Mouse (Mus musculus): ENCODE data around the gene Slc25a12. TPM values are rescaled to one million over a fixed set of nuclear protein-coding genes. Genes with fewer than 3 reads are reported as not detected.

Slc25a12 gene
- polyA plus RNA-seq, 1 experiment = 3.7 TPM

DNA sequence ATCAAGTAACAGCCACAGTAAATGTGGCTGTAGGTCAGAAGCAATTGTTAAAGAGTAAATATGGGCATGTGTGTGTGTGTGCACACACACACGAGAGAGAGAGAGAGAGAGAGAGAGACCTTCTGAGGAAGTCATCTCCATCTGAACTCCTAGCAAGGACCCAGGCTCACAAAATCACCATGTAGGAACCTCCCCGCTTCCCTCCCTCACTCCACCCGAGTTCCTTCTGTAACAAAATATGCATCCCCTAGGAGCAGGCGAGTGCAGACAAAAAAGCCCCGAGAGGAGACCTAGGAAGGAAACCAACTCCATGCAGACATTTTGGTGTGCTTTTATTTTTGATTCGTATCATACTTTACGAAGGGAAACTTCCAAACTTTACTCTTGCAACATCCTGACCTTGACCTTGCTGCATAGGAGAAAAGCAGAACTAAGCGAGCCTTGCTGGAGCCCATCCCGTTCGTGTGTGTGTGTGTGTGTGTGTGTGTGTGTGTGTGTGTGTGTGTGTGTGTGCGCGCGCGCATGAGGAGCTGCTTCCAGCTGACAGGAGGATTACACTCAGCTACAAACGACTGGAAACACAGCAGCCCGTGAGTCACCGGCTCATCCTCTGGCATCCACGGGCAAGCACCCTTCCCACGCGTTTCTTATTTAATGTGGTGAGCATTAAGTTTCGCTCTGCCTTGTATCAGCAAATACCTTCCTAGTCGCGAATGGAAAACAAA is 93.4 kb downstream of the Slc25a12 start:
- Histone ChIP-seq H3K27ac (ENCODE audit: control insufficient read depth, insufficient read depth, low read depth, low read length) (peak overlapping the region; percentile 32), H3K4me1 (ENCODE audit: control insufficient read depth, insufficient read depth, low read length) (no peaks in the 10 kb centered on the region), H3K36me3 (ENCODE audit: control insufficient read depth, insufficient read depth, low read length) (no peaks in the 10 kb centered on the region), H3K27me3 (ENCODE audit: control insufficient read depth, insufficient read depth, low read length) (no peaks in the 10 kb centered on the region), H3K4me3 (ENCODE audit: control insufficient read depth, low read depth, low read length) (peak overlapping the region; percentile 49)
- no peak for TF ChIP-seq POLR2A (IDR thresholded peaks at IDR 0.05; ENCODE audit: control insufficient read depth, low read depth, low read length)
- no peak for TF ChIP-seq CTCF (IDR thresholded peaks at IDR 0.05; ENCODE audit: control insufficient read depth, insufficient read depth, insufficient replicate concordance, low read depth, low read length)

DNA sequence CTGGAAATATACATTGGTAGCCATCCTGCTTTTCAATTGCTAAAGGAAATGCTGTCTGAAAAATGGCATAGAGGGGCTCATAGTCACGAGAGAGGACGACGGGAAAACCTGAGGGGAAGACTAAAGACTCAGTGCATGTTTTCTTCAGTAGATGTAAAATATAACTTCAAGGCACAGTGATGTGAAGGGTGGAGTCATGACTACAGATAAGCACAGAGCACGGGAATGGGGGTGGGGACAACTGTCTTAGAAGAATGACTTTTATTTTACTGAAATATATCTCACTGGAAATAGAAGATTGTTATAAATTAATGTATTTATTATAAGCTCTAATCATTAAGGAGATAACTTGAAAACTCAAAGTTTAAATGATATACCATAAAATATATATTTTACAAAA is 97.5 kb downstream of the Slc25a12 start:
- no peak for TF ChIP-seq CTCF (IDR thresholded peaks at IDR 0.05; ENCODE audit: control insufficient read depth, insufficient read depth, insufficient replicate concordance, low read depth, low read length)
- no peak for TF ChIP-seq POLR2A (IDR thresholded peaks at IDR 0.05; ENCODE audit: control insufficient read depth, low read depth, low read length)
- Histone ChIP-seq H3K27ac (ENCODE audit: control insufficient read depth, insufficient read depth, low read depth, low read length) (no peak overlapping the region), H3K27me3 (ENCODE audit: control insufficient read depth, insufficient read depth, low read length) (no peaks in the 10 kb centered on the region)

DNA sequence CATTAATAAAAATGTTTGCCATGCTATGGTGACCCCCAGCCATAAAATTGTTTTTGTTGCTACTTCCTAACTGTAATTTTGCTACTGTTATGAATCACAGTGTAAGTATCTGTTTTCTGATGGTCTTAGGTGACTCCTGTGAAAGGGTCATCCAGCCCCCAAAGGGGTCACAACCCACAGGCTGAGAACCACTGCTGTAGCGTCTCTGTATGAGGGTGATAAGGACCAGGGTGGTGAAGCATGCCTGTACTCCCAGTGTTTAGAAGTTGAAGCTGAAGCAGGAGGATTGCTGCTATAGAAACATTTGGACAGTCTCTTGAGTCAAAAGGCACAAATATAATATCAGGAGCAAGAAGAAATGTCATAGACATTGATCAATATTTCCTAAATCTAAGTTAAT is 98.2 kb downstream of the Slc25a12 start:
- Histone ChIP-seq H3K27ac (ENCODE audit: control insufficient read depth, insufficient read depth, low read depth, low read length) (no peak overlapping the region), H3K4me3 (ENCODE audit: control insufficient read depth, low read depth, low read length) (no peak overlapping the region), H3K27me3 (ENCODE audit: control insufficient read depth, insufficient read depth, low read length) (no peaks in the 10 kb centered on the region), H3K4me1 (ENCODE audit: control insufficient read depth, insufficient read depth, low read length) (no peaks in the 10 kb centered on the region), H3K36me3 (ENCODE audit: control insufficient read depth, insufficient read depth, low read length) (no peaks in the 10 kb centered on the region)
- TF ChIP-seq CTCF (IDR thresholded peaks at IDR 0.05; ENCODE audit: control insufficient read depth, insufficient read depth, insufficient replicate concordance, low read depth, low read length) (no peak), POLR2A (IDR thresholded peaks at IDR 0.05; ENCODE audit: control insufficient read depth, low read depth, low read length) (no peak)

More for the DNA sequence above, 97.5 kb downstream of the Slc25a12 start:
- Histone ChIP-seq H3K4me3 (ENCODE audit: control insufficient read depth, low read depth, low read length) (no peak overlapping the region), H3K36me3 (ENCODE audit: control insufficient read depth, insufficient read depth, low read length) (no peaks in the 10 kb centered on the region), H3K4me1 (ENCODE audit: control insufficient read depth, insufficient read depth, low read length) (no peaks in the 10 kb centered on the region)

- Histone ChIP-seq H3K27ac (ENCODE audit: control insufficient read depth, insufficient read depth, low read depth, low read length) (no peak overlapping the region), H3K27me3 (ENCODE audit: control insufficient read depth, insufficient read depth, low read length) (no peaks in the 10 kb centered on the region), H3K36me3 (ENCODE audit: control insufficient read depth, insufficient read depth, low read length) (no peaks in the 10 kb centered on the region), H3K4me3 (ENCODE audit: control insufficient read depth, low read depth, low read length) (no peak overlapping the region), H3K4me1 (ENCODE audit: control insufficient read depth, insufficient read depth, low read length) (no peaks in the 10 kb centered on the region)
- TF ChIP-seq POLR2A (IDR thresholded peaks at IDR 0.05; ENCODE audit: control insufficient read depth, low read depth, low read length) (no peak), CTCF (IDR thresholded peaks at IDR 0.05; ENCODE audit: control insufficient read depth, insufficient read depth, insufficient replicate concordance, low read depth, low read length) (no peak)
Measured at GRCm38 (mm10) chr2:71268691-71269090, 98.9 kb downstream of the Slc25a12 start.

DNA sequence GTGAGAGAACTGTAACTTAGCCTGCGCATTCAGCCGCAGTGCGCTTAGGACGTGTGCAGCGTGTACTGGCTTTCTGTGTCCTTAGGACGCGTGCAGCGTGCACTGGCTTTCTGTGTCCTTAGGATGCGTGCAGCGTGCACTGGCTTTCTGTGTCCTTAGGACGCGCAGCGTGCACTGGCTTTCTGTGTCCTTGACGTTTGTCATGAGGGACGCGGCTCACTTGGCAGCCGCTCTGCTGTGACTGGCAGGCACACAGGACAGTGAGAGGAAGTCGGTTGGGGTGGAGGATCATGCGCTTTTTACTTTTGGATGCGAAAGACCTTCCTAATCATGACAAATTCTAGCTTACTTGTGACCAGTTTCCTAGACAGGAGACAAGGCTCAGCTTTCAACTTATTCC is 103.0 kb downstream of the Slc25a12 start:
- H3K27ac ChIP-seq (ENCODE audit: control insufficient read depth, insufficient read depth, low read depth, low read length) = no peak overlapping the region
- H3K36me3 ChIP-seq (ENCODE audit: control insufficient read depth, insufficient read depth, low read length) = no peaks in the 10 kb centered on the region; the same call in none of the 2 replicates
- H3K4me1 ChIP-seq (ENCODE audit: control insufficient read depth, insufficient read depth, low read length) = no peaks in the 10 kb centered on the region
- H3K27me3 ChIP-seq (ENCODE audit: control insufficient read depth, insufficient read depth, low read length) = no peaks in the 10 kb centered on the region
- TF ChIP-seq CTCF (IDR thresholded peaks at IDR 0.05; ENCODE audit: control insufficient read depth, insufficient read depth, insufficient replicate concordance, low read depth, low read length) (no peak), POLR2A (IDR thresholded peaks at IDR 0.05; ENCODE audit: control insufficient read depth, low read depth, low read length) (no peak)
- H3K4me3 ChIP-seq (ENCODE audit: control insufficient read depth, low read depth, low read length) = no peak overlapping the region

- Histone ChIP-seq H3K27me3 (ENCODE audit: control insufficient read depth, insufficient read depth, low read length) (no peaks in the 10 kb centered on the region), H3K4me1 (ENCODE audit: control insufficient read depth, insufficient read depth, low read length) (no peaks in the 10 kb centered on the region), H3K27ac (ENCODE audit: control insufficient read depth, insufficient read depth, low read depth, low read length) (no peak overlapping the region), H3K4me3 (ENCODE audit: control insufficient read depth, low read depth, low read length) (no peak overlapping the region), H3K36me3 (ENCODE audit: control insufficient read depth, insufficient read depth, low read length) (peaks cover 9% of the 10 kb centered on the region)
- no peak for TF ChIP-seq CTCF (IDR thresholded peaks at IDR 0.05; ENCODE audit: control insufficient read depth, insufficient read depth, insufficient replicate concordance, low read depth, low read length)
- TF ChIP-seq POLR2A (IDR thresholded peaks at IDR 0.05; ENCODE audit: control insufficient read depth, low read depth, low read length) = no peak
Measured at GRCm38 (mm10) chr2:71256581-71256980, 111.0 kb downstream of the Slc25a12 start.

GRCm38 (mm10) chr2:71254836-71255235 is 112.7 kb downstream of the Slc25a12 start:
- no peaks in the 10 kb centered on the region for H3K27me3 ChIP-seq (ENCODE audit: control insufficient read depth, insufficient read depth, low read length)
- TF ChIP-seq POLR2A (IDR thresholded peaks at IDR 0.05; ENCODE audit: control insufficient read depth, low read depth, low read length) (no peak), CTCF (IDR thresholded peaks at IDR 0.05; ENCODE audit: control insufficient read depth, insufficient read depth, insufficient replicate concordance, low read depth, low read length) (no peak)
- no peak overlapping the region for H3K4me3 ChIP-seq (ENCODE audit: control insufficient read depth, low read depth, low read length)
- peaks cover 9% of the 10 kb centered on the region for H3K36me3 ChIP-seq (ENCODE audit: control insufficient read depth, insufficient read depth, low read length)
- H3K4me1 ChIP-seq (ENCODE audit: control insufficient read depth, insufficient read depth, low read length) = no peaks in the 10 kb centered on the region
- no peak overlapping the region; the same call in 1 of the 2 replicates for H3K27ac ChIP-seq (ENCODE audit: control insufficient read depth, insufficient read depth, low read depth, low read length)

Measured in testis, adult 2 months (tissue).